Mouse (Mus musculus): ENCODE measurements around the gene Polr2i. TPM values are rescaled to one million over a fixed set of nuclear protein-coding genes. Genes with fewer than 3 reads are reported as not detected.
"Not testable (repeated sequence)": the region's sequence is repeated elsewhere in the genome, so short reads cannot be mapped to it uniquely, and the experiment has no call there.

Polr2i gene
- polyA plus RNA-seq, 1 experiment from 2014 or later: 145 TPM

DNA sequence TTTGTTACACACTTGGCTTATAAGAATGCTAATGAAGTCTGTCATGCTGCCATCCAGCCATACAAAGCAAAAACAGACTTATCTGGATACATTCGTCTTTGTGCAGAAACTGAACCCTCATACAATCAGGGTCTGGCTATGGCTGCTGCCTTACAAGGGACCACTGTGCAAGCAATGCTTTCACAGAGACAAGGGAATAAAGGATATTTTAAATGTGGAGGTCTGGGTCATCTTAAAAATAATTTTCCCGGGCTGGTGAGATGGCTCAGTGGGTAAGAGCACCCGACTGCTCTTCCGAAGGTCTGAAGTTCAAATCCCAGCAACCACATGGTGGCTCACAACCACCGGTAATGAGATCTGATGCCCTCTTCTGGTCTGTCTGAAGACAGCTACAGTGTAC, 25.4 kb upstream of the Polr2i start:
- 49% methylated on average over 5 of the region's 5 CpGs for WGBS
- not testable (repeated sequence) for H3K9me3 ChIP-seq (ENCODE audit: control insufficient read depth, low read length); H3K27me3 ChIP-seq (ENCODE audit: control insufficient read depth, insufficient read depth, low read length); H3K4me1 ChIP-seq (ENCODE audit: control insufficient read depth in 2 of 2, insufficient read depth in 2 of 2, low read length in 2 of 2); H3K27ac ChIP-seq (replicated peaks in 1 of 2; ENCODE audit: control insufficient read depth in 1 of 2, insufficient read depth in 1 of 2, low read depth in 2 of 2, low read length in 2 of 2); H3K4me3 ChIP-seq (ENCODE audit: control insufficient read depth in 1 of 2, insufficient read depth in 1 of 2, low read depth in 1 of 2, low read length in 2 of 2); H3K4me2 ChIP-seq (ENCODE audit: low read length); H3K9ac ChIP-seq (ENCODE audit: low read length); H3K36me3 ChIP-seq (ENCODE audit: control insufficient read depth, insufficient read depth, low read length); ATAC-seq (ENCODE audit: insufficient number of reproducible peaks, insufficient read depth, low FRiP score, low read depth)

DNA sequence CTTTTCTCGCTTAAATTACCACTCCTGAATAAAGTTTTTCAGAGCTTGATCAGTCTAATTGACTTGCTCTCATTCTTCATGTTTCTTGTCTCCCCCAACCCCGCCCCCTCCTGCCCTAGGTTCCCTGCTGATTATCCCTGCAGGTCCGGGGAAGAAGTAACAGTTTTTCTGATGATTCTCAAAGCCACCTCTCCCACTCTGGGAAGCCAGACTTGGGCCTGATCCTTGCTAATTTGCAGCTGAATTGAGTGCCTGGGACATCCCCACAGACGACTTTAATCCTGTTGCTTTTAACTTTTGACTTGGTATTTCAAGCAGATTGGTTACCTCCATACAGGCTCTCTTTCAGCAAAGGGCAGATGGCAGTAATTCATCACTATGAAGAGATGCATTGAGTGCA, 20.7 kb upstream of the Polr2i start:
- no peak for ATAC-seq (ENCODE audit: insufficient number of reproducible peaks, insufficient read depth, low FRiP score, low read depth)
- WGBS: 24% methylated on average over 4 of the region's 4 CpGs

DNA sequence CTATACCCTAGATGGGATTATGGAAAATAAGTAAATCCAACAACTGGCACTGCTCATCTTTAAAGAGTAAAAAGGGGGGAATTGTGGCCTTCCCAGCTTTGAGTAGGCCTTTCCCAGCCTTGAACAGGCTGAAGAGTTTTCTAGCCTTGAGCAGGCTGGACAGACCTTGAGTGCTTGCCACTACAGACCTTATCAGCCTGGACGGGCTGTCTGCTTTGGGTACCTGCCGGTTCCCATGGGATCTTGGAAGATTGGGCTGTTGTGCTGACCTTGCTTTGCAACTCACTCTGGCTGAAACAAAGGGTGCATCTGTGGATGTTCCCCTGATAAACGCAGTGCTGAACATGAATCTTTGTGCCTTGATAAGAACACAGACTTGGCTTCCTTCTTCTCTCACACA, 17.9 kb upstream of the Polr2i start:
- Histone ChIP-seq H3K9ac (ENCODE audit: low read length) (no peak overlapping the region), H3K4me1 (ENCODE audit: control insufficient read depth in 2 of 2, insufficient read depth in 2 of 2, low read length in 2 of 2) (peaks cover under 1 to 3% of the 10 kb centered on the region in 2 experiments; a peak in 2 of 4 replicates), H3K27ac (replicated peaks in 1 of 2; ENCODE audit: control insufficient read depth in 1 of 2, insufficient read depth in 1 of 2, low read depth in 2 of 2, low read length in 2 of 2) (no peak overlapping the region), H3K36me3 (ENCODE audit: control insufficient read depth, insufficient read depth, low read length) (no peaks in the 10 kb centered on the region), H3K27me3 (ENCODE audit: control insufficient read depth, insufficient read depth, low read length) (no peaks in the 10 kb centered on the region), H3K9me3 (ENCODE audit: control insufficient read depth, low read length) (no peaks in the 10 kb centered on the region), H3K4me2 (ENCODE audit: low read length) (no peak overlapping the region), H3K4me3 (ENCODE audit: control insufficient read depth in 1 of 2, insufficient read depth in 1 of 2, low read depth in 1 of 2, low read length in 2 of 2) (no peak overlapping the region)
- 70% methylated on average over 3 of the region's 3 CpGs for WGBS
- ATAC-seq (ENCODE audit: insufficient number of reproducible peaks, insufficient read depth, low FRiP score, low read depth): no peak

More for the DNA sequence above, 20.7 kb upstream of the Polr2i start:
- Histone ChIP-seq H3K9ac (ENCODE audit: low read length) (no peak overlapping the region), H3K4me3 (ENCODE audit: control insufficient read depth in 1 of 2, insufficient read depth in 1 of 2, low read depth in 1 of 2, low read length in 2 of 2) (no peak overlapping the region), H3K36me3 (ENCODE audit: control insufficient read depth, insufficient read depth, low read length) (no peaks in the 10 kb centered on the region), H3K27me3 (ENCODE audit: control insufficient read depth, insufficient read depth, low read length) (no peaks in the 10 kb centered on the region), H3K9me3 (ENCODE audit: control insufficient read depth, low read length) (no peaks in the 10 kb centered on the region), H3K4me2 (ENCODE audit: low read length) (no peak overlapping the region), H3K4me1 (ENCODE audit: control insufficient read depth in 2 of 2, insufficient read depth in 2 of 2, low read length in 2 of 2) (no peaks in the 10 kb centered on the region), H3K27ac (replicated peaks in 1 of 2; ENCODE audit: control insufficient read depth in 1 of 2, insufficient read depth in 1 of 2, low read depth in 2 of 2, low read length in 2 of 2) (no peak overlapping the region)

GRCm38 (mm10) chr7:30215875-30216274, 15.9 kb upstream of the Polr2i start:
- no peak overlapping the region for H3K4me2 ChIP-seq (ENCODE audit: low read length)
- peaks cover 5 to 7% of the 10 kb centered on the region in 2 experiments for H3K4me1 ChIP-seq (ENCODE audit: control insufficient read depth in 2 of 2, insufficient read depth in 2 of 2, low read length in 2 of 2)
- no peak overlapping the region for H3K4me3 ChIP-seq (ENCODE audit: control insufficient read depth in 1 of 2, insufficient read depth in 1 of 2, low read depth in 1 of 2, low read length in 2 of 2)
- no peaks in the 10 kb centered on the region for H3K36me3 ChIP-seq (ENCODE audit: control insufficient read depth, insufficient read depth, low read length)
- 82% methylated on average over 3 of the region's 3 CpGs for WGBS
- H3K9me3 ChIP-seq (ENCODE audit: control insufficient read depth, low read length): no peaks in the 10 kb centered on the region
- no peak overlapping the region for H3K9ac ChIP-seq (ENCODE audit: low read length)
- H3K27me3 ChIP-seq (ENCODE audit: control insufficient read depth, insufficient read depth, low read length): no peaks in the 10 kb centered on the region
- no peak for ATAC-seq (ENCODE audit: insufficient number of reproducible peaks, insufficient read depth, low FRiP score, low read depth)
- H3K27ac ChIP-seq (replicated peaks in 1 of 2; ENCODE audit: control insufficient read depth in 1 of 2, insufficient read depth in 1 of 2, low read depth in 2 of 2, low read length in 2 of 2): no peak overlapping the region

DNA sequence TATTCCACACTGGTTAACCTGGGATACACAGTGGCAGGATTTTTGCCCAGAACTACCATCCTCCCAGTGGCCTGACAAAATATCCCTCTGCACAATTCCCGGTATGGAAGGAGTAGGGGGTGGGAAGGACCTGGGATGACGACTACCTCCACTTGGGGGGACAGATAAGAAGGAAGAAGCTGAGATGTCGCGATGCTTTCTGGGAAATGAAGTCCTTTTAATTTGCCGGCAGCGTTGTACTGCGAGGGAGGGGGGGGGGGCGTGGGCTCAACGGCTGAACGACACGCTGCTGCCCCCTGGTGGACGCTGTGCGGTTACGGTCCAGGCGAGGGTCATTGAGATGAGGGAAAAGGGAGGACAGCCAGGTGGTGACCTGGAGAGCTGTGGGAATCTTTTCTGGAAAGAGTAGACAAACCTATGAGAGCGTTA, 15.0 kb upstream of the Polr2i start:
- no peaks in the 10 kb centered on the region for H3K9me3 ChIP-seq (ENCODE audit: control insufficient read depth, low read length)
- peak overlapping the region; percentile 58 for H3K4me2 ChIP-seq (ENCODE audit: low read length)
- H3K27ac ChIP-seq (replicated peaks in 1 of 2; ENCODE audit: control insufficient read depth in 1 of 2, insufficient read depth in 1 of 2, low read depth in 2 of 2, low read length in 2 of 2): no peak overlapping the region
- WGBS: under 1% methylated on average over 15 of the region's 16 CpGs
- H3K4me1 ChIP-seq (ENCODE audit: control insufficient read depth in 2 of 2, insufficient read depth in 2 of 2, low read length in 2 of 2): peaks cover 5 to 7% of the 10 kb centered on the region in 2 experiments
- no peaks in the 10 kb centered on the region for H3K36me3 ChIP-seq (ENCODE audit: control insufficient read depth, insufficient read depth, low read length)
- no peaks in the 10 kb centered on the region for H3K27me3 ChIP-seq (ENCODE audit: control insufficient read depth, insufficient read depth, low read length)
- 0 out of 4 replicates have a peak overlapping the region, but pooled peaks of 1 of the 2 experiments have one; percentile 11 for H3K4me3 ChIP-seq (ENCODE audit: control insufficient read depth in 1 of 2, insufficient read depth in 1 of 2, low read depth in 1 of 2, low read length in 2 of 2)
- peak; percentile 37 for ATAC-seq (ENCODE audit: insufficient number of reproducible peaks, insufficient read depth, low FRiP score, low read depth)
- H3K9ac ChIP-seq (ENCODE audit: low read length): 0 out of 2 replicates have a peak overlapping the region, but pooled peaks have one; percentile 21

- no peak for ATAC-seq (ENCODE audit: insufficient number of reproducible peaks, insufficient read depth, low FRiP score, low read depth)
- H3K9ac ChIP-seq (ENCODE audit: low read length): no peak overlapping the region
- H3K4me2 ChIP-seq (ENCODE audit: low read length): no peak overlapping the region
- no peak overlapping the region for H3K4me3 ChIP-seq (ENCODE audit: control insufficient read depth in 1 of 2, insufficient read depth in 1 of 2, low read depth in 1 of 2, low read length in 2 of 2)
- WGBS: 74% methylated on average over 2 of the region's 2 CpGs
- H3K9me3 ChIP-seq (ENCODE audit: control insufficient read depth, low read length): no peaks in the 10 kb centered on the region
- no peaks in the 10 kb centered on the region for H3K36me3 ChIP-seq (ENCODE audit: control insufficient read depth, insufficient read depth, low read length)
- no peak overlapping the region for H3K27ac ChIP-seq (replicated peaks in 1 of 2; ENCODE audit: control insufficient read depth in 1 of 2, insufficient read depth in 1 of 2, low read depth in 2 of 2, low read length in 2 of 2)
- H3K27me3 ChIP-seq (ENCODE audit: control insufficient read depth, insufficient read depth, low read length): no peaks in the 10 kb centered on the region
- H3K4me1 ChIP-seq (ENCODE audit: control insufficient read depth in 2 of 2, insufficient read depth in 2 of 2, low read length in 2 of 2): peaks cover 5 to 7% of the 10 kb centered on the region in 2 experiments
Observed at GRCm38 (mm10) chr7:30217277-30217676, 14.5 kb upstream of the Polr2i start.

- H3K4me2 ChIP-seq (ENCODE audit: low read length): peak overlapping the region; percentile 89
- H3K36me3 ChIP-seq (ENCODE audit: control insufficient read depth, insufficient read depth, low read length): peaks cover 16% of the 10 kb centered on the region
- peak overlapping the region; percentile 80 for H3K9ac ChIP-seq (ENCODE audit: low read length)
- peak; percentile 36 for ATAC-seq (ENCODE audit: insufficient number of reproducible peaks, insufficient read depth, low FRiP score, low read depth)
- peaks cover 5 to 7% of the 10 kb centered on the region in 2 experiments for H3K4me1 ChIP-seq (ENCODE audit: control insufficient read depth in 2 of 2, insufficient read depth in 2 of 2, low read length in 2 of 2)
- peak overlapping the region; percentile 20 to 51; a peak in 3 of 4 replicates for H3K27ac ChIP-seq (replicated peaks in 1 of 2; ENCODE audit: control insufficient read depth in 1 of 2, insufficient read depth in 1 of 2, low read depth in 2 of 2, low read length in 2 of 2)
- H3K9me3 ChIP-seq (ENCODE audit: control insufficient read depth, low read length): no peaks in the 10 kb centered on the region
- 1% methylated on average over 16 of the region's 16 CpGs for WGBS
- peak overlapping the region; percentile 50 to 58 for H3K4me3 ChIP-seq (ENCODE audit: control insufficient read depth in 1 of 2, insufficient read depth in 1 of 2, low read depth in 1 of 2, low read length in 2 of 2)
- H3K27me3 ChIP-seq (ENCODE audit: control insufficient read depth, insufficient read depth, low read length): no peaks in the 10 kb centered on the region
Observed at GRCm38 (mm10) chr7:30219293-30220007, 12.3 kb upstream of the Polr2i start.

All from heart, embryonic 14.5 days (tissue).